Mouse (Mus musculus) adrenal gland, postnatal 14 days (tissue): ENCODE data around the gene Ap1m2. TPM values are rescaled to one million over a fixed set of nuclear protein-coding genes. Genes with fewer than 3 reads are reported as not detected.

Experiments
- DNase-seq: peaks from one replicate; pipeline ENCODE4 v3.0.0; 2021; ENCODE audit warnings: mixed read lengths
- long read RNA-seq, 2 experiments: library from polyadenylated mRNA; stranded (forward); transcript quantifications; one replicate each; pipeline ENCODE4 v2.0.0; 2021
- total RNA-seq: library from RNA; stranded (reverse); gene quantifications from 2 replicates; pipeline ENCODE4 v1.2.3, GENCODE M21; 2021

The Ap1m2 gene
- not detected in 2 replicates for total RNA-seq
- long read RNA-seq, experiment 1, partial matches to known transcripts: 1 of 1 reads
- long read RNA-seq, experiment 1, other reads (novel, unspliced or antisense): 0 of 1 reads
- long read RNA-seq, experiment 2: 0 reads

DNA sequence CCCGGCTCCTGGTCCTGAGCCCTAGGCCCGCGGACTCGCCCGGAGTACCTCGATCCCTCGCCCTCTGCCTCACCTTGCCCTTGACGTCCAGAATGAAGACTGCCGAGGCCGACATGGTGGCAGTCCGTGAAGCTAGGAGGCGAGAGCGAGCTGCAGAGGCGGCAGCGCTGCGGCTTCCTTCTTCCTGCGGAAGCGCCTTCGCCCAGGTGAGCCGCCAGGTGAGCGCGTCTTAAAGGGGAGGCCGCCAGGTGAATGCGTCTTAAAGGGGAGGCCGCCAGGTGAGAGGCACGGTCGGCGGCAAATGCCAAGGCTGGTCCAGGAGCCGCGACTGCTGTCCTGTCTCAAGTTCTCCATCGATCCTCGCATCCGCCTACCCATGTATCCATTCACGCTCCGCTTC lies at the start of gene Ap1m2:
TSS of gene Ap1m2 (minus strand) at position 204 of the 400 bp plus-strand sequence.
- no peak for DNase-seq

DNA sequence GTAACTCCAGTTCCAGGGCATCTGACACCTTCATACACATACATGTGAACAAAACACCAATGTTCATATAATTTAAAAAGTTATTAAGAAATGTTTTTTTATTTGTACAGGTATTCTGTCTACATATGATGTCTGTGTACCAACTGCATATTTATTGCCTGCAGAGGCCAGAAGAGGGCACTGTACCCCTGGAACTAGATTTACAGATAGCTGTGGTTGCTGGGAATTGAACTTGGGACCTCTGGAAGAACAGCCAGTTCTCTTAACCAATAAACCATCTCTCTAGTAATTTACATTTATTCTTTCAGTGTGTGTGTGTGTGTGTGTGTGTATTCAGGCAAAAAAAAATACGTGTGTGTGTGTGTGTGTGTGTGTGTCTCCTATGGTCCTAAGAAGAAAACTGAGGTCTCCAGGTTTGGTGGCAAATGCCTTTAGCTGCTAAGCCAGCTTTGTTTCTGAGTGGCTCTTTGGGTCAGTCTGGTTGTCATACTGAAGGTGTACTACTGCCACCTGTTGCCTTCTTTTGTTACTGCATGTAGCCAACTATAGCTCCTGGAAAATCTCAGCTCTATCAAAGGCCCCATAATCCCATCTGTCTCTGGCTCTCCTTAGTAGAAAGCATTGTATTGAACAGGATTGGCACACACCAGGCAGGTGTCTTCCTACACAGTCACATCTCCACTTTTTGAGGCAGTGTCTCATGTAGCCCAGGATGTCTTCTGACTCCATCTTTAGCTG lies 45.0 kb upstream of the Ap1m2 start:
- peak; percentile 75 for DNase-seq

DNA sequence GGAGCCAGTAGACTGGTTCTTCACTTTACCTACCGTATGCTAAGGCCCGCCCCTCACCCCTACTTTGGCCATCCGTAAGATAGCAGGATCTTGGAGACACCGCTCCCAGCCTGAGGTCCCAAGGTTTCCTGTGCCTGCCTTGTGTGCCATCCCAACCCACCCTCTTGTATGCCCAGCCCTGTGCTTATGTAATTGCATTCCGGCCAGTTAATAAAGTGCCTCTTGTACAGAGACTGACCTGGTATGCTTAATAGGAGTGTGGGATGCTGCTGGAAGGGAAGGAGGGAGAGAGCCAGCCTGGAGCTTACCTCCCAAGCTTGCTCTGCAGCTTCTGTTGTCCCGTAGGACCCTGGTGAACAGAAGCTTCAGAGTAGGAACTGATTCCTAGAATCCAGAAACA lies 42.7 kb upstream of the Ap1m2 start:
- DNase-seq: no peak

DNA sequence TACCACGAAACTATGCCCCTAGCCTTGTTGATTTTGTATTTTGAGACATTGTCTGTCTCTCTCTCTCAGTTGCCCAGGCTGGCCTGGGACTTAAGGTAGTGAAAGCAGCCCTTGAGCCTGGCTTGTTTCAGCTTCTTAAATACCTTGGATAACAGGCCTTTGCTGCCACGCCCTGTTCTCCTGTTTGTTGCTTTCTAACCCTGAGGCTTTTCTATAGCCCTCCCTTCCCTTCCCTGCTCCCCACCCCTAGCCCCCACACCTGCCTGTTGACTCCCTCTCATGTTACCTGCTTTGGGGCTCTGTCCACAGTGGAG lies 41.2 kb upstream of the Ap1m2 start:
- DNase-seq: no peak

DNA sequence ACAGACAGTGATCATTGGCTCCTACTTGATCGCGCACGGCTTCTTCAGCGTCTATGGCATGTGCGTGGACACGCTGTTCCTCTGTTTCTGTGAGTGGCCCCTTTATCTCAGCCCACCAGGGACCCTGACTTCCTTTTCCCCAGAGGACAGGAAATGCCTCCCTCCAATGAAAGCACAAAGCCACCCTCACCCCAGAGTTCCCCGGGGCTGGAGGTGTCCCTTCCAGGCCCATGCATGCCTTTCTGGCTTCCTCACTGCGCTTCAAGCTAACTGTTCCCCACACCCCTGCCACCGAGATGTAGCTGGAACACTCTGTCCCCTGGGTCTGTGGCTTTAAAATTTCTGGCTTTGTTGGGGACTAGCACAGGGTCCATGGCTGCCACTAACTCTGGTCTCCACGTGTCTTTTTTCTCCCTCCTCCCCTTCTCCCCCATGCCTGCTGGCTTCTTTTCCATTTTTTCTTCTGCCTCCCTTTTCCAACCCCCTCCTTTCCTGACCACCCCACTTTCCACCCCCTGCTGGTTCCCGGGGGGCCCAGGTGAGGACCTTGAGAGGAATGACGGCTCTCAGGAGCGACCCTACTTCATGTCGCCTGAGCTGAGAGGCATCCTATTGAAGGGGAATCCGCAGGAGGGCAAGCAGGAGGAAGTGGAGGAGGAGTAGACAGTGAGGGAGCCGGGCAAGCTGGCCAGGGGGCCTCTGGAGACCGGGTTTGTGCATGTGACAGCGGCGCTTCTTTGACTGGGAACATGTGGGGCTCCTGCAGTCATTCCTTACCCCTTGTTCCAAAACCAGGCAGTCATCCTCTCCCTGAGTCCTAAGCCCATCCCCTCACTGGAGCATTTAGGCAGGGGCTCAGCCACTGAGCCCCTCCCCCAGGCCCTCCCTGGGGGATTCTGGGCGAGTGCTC lies 40.6 kb upstream of the Ap1m2 start:
- peak; percentile 24 for DNase-seq

DNA sequence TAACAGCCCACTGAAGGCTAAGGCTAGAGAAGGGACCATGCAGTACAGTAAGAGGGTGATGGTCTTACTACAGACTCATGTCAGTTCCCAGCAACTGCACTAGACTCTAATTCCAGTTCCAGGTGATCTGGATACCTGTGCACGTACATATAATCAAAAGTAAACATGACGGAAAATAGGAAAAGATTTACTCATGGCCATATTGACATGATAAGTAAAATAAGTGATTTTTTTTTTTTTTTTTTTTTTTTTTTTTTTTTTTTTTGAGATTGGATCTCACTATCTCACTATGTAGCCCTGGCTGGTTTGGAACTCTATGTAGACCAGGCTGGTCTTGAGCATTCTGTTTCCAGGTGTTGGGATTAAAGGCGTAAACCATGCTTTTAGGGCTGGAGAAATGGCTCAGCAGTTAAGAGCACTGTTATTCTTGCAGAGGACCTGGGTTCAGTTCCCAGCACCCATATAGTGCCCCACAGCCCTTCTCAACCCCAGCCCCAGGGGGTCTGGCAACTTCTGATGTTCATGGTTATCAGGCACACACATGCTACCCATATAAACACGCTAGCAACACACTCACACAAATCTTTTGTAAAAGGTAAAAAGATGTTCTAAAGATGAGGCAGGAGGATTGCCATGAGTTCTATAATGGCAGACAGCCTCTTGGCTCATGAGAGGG lies 39.7 kb upstream of the Ap1m2 start:
- no peak for DNase-seq

DNA sequence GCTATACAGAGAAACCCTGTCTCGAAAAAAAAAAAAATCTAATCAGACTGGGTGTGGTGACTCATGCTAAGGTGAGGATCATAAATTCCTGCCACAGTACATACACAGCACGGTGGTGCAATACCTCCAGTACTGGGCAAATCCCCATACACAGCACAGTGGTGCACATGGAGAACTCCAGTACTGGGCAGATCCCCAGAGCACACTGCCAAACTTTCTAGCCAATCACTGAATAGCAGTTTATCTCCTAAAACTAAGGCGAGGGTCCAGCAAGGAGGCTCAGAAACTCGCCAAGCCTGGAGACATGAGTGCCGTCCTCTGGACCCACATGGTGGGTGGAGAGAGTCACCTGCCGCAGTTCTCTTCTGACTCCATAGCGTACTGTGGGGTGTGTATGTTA lies 39.0 kb upstream of the Ap1m2 start:
- DNase-seq: no peak

DNA sequence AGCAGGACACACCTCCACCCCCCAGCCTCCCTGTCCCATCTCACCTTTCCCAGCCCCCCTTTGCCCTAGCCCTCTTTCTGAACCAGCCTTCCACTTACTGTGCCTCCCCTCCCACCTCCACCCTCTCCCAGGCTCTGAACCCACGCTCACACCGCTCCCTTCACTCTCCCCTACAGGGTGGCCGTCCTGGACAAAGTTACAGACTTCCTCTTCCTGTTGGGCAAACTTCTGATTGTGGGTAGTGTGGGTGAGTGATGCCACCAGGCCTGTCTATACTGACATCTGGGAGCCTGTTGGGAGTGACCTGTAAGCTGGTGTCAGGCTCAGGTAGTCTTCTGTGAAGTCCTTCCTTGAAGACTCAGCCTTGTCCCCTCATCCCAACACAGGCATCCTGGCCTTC lies 36.0 kb upstream of the Ap1m2 start:
- DNase-seq: no peak

DNA sequence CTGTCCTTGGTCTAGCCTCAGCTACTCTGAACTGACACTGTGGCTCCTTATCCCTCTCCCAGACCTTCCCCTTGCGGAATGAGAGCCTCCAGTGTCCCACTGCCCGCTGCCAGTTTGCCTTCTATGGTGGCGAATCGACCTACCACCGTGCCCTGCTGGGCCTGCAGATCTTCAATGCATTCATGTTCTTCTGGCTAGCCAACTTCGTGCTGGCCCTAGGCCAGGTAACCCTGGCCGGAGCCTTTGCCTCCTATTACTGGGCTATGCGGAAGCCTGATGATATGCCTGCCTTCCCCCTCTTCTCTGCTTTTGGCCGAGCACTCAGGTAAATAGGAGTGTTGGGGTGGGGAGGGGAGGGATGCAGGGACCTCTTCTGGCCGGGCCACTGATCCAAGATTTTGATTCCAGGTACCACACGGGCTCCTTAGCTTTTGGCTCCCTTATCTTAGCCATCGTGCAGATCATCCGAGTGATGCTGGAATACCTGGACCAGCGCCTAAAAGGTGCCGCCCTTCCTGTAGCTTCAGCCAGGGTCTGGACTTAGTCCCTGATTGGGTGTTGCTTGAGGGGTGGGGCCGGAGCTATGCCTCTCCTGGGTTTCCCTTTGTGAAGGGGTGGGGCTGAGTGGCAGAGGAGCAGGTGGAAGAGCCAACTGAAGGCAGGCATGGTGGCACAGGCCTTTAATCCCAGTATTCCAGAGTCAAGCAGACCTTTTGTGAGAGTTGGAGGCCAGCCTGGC lies 34.7 kb upstream of the Ap1m2 start:
- DNase-seq: no peak

DNA sequence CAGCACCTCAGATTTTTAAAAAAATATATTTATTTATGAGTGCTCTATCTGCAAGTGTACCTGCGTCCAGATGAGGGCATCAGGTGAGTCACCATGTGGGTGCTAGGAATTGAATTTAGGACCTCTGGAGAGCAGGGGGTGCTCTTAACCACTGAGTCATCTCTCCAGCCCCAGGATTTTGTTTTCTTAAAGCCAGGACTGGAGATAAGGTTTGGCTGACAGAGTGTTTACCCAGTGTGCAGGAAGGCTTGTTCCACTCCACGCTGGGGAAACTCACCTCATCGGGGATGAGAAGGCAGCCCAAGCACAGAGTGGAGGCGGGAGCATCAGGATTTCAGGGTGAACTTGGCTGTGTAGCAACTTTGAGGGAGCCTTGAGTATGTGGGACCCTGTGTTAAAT lies 28.3 kb upstream of the Ap1m2 start:
- no peak for DNase-seq

DNA sequence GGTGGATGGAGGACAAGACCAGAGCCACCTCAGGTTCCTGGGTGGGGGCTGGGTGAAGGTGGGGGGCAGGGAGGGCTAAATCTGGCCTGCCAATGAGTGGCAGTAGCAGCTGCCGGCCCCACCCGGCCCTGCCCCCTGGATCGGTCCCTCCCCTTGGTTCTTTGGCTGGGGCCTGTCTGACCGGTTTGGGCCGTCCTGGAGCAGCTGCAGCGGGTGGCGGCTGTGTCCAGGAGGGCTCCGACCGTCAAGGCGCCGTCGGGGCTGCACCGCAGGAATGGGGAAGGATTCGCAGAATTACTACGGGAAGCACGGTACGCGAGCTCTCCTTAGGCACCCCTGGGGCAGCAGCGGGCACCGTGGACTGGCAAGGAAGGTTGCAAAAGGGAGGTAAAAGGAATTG lies 25.5 kb upstream of the Ap1m2 start:
- no peak for DNase-seq

DNA sequence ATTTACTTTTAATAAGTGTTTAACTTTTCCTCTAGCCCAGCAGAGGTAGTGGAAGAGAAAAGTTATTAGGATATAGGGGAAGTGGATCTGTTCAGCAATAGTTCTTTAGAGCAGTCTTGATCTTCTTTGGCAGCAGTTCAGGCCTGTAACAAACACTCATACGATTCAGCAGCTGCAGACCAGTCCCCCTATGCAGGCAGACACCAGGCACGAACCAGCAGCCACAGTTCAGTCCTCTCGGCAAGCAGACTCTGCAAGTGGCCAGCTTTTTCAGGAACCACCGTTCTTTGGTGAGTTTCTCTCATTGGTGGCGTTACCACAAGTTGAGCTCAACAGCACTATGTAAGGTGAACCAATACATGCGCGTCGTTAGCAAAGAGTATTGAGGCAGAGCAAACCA lies 24.4 kb upstream of the Ap1m2 start:
- no peak for DNase-seq

DNA sequence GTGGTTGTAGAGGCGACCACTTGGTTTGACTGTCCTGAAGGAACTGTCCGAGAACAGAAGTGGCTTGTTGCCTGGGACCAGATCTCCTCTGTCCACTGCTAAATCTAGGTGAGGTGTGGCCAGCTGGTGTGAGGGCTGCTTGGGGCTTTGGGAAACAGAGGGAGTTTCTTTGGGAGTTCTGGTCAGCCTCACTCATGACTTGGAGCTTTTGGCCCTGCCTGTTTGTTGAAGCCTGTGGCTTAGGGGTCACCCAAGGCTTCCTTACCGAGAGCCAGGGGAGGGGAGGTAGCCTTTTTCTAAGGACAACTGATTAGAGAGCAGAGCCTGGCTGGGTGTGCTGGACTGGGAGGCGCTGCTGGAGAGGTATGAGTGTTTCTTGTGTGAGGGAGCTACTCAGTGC lies 23.3 kb upstream of the Ap1m2 start:
- no peak for DNase-seq

DNA sequence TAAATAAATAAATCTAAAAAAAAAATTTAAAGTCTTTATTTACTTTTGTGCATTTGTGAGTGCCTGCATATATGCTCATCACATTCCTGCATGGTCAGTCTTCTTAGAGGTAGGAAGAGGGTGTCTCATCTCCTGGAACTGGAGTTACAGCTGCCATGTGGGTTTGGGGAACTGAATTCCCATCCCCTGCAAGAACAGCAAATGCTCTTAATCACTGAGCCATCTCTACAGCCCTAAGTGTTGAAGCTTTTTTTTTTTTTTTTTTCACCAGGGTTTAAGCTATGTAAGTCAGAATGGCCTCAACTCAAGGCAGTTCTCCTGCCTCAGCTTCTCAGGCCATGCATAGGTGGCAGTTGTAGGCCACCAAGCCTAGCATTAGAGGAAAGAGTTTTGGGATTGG lies 22.6 kb upstream of the Ap1m2 start:
- no peak for DNase-seq

DNA sequence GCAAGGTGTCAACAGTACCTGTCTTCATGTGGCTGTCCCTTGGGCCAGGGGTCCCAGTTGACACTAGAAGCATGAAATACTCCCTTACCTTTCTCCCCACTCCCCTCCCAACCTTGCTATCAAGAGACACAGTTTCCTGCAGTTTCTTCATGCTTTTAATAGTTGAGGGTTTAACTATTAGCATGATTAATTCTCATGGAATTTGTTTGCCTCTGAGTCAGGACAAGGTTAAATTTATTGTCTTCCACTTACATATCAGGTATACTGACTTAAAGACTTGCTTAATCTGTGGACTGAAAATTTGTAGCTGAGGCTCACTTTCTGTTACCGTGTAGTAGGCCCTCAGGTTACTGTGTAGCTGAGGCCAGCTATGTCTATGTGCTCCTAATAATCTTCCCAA lies 21.4 kb upstream of the Ap1m2 start:
- no peak for DNase-seq

DNA sequence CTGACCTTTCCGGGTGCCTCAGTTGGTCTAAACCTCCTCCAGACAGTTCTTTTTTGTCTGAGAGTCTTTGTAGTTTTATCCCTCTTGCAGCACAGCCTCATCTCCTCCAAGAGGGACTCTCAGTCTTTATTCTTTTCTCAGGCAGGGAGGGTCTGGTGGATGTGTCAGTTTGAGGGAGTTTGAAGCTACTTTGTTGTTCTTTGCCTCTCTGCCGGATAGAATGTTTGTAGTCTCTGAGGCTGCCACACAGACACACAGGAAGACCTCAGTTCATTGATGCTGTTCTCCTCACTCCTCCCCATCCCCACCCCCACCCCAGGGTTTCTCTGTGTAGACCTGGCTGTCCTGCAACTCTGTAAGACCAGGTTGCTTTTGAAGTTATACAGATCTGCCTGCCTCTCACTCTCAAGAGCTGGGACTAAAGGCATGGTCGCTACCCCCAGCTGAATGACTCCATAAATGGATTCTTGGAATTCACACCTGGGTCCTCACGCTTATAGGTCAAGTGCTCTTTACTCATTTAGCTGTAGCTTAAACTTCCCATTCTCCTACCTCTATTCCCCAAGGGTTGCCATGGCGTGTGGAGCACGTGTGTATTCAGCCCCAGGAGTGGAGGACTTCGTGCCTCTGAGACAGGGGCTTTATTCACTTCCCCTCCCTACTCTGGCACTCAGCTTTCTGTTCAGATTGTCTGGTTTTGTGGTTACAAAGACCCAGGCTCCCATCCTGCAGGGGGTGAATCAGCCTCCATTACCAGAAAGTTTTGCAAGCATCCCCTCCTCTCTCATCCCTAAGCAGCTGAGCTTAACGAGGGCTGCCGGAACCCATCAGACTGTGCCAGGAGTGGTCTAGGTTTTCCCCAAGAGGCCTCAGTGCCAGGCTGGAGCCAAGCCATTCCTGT lies 20.3 kb upstream of the Ap1m2 start:
- DNase-seq: no peak

DNA sequence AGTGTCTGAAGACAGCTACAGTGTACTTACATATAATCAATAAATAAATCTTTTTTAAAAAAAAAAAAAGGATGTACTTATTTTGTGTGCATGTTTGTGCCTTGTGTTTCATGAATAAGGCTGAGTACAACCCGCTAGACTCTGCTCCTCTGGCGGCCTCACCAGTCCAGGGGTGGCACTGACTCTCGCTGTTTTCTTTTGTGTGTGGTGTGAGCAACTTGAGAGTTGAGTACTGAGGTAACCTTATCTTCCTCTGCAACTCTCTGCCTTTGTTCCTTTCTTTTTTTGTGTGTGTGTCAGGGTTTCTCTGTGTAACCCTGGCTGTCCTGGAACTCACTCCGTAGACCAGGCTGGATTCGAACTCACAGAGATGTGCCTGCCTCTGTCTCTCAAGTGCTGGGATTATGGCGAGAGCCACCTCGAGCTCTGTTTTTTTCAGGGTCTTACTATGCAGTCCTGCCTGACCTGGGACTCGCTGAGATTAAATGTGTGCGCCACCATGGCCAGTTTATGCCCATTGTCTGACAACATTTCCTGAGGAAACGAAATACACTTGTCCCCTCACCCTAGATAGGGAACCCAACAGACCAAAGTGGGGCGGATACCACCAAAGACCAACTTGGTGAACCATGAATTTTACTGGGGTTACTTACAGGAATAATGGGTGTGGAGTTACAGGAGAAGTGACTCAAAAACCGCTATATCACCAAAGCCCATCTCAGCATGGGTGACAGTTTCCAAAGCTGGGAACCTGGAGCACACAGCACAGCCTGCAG lies 19.4 kb upstream of the Ap1m2 start:
- DNase-seq: no peak

DNA sequence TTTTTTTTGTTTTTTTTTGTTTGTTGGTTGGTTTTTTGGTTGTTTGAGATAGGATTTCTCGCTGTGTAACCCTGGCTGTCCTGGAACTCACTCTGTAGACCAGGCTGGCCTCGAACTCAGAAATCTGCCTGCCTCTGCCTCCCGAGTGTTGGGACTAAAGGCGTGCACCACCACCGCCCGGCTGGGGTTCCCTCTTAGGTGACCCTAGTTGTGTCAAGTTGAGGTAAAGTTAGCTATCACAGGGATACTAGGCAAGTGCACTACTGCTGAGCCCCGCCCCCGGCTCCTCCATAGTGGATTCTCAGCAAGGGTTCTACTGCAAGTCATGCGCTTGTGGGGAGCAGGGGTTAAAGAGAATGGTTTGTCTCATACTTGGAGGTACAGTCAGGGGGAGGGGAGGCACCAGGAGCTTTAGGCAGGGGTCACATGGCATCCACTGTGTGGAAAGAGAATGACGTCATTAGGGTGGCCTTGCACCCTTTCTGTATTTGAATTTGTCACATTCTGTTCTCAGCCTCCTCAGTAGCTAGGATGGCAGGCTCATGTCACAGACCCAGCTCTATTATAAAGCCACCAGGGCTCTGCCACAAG lies 17.7 kb upstream of the Ap1m2 start:
- peak; percentile 50 for DNase-seq

DNA sequence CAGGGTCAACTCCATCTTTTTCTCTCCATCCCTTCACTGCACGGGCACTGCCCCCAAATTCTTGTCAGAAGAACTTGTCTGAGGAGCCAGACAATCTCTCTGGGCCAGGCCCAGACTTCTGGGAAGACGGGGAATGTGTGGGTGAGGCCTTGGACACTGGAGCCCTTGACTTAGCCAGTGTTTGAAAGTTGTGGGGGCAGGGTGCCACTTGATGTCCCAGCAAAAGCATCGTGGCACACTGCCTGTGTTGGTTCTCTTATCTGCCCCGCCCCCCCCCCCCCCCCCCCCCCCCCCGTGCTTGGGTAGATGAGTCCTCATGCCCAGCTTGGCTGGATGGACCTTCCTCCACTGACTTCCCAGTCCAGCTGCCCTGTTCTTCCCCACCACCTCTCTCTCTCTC lies 16.9 kb upstream of the Ap1m2 start:
- DNase-seq: peak; percentile 55

DNA sequence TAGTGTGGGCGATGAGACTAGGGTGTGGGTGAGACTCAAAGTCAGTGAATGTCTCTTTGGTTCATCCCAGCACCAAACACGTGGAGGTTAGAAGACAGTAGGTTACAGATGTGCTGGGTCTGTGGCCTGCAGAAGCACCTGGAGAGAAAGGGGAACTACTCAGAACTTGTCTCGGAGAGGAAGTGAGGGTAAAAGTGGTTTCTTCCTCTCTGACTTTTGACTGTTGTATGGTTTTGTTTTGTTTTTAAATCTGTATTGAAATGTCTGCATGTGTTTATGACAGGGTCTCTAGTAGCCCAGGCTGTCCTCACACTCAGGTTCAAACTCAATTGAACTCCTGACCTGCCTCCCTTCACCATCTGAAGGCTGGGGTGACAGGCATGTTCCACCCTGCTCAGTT lies 15.9 kb upstream of the Ap1m2 start:
- DNase-seq: no peak
